Mouse (Mus musculus) CH12.LX (cell line): ENCODE measurements around the gene Acot7. TPM values are rescaled to one million over a fixed set of nuclear protein-coding genes. Genes with fewer than 3 reads are reported as not detected.

Experiments
- DNase-seq: peaks from one replicate; pipeline ENCODE4 v3.0.0-alpha.2; 2013; ENCODE audit errors: extremely low read depth
- H3K27ac ChIP-seq: 2 replicates; pipeline ENCODE4 v1.5.1; 2012; ENCODE audit warnings: low read depth, mild to moderate bottlenecking, control low read depth, moderate library complexity; ENCODE audit not compliant: insufficient read depth
- H3K27me3 ChIP-seq: replicated peaks from 2 replicates; pipeline ENCODE3; 2012; ENCODE audit warnings: inconsistent platforms
- H3K36me3 ChIP-seq, 2 experiments: replicated peaks in 1 of 2; 2 replicates each; pipeline versions ENCODE3 to v1.6.1; 2012; ENCODE audit warnings: inconsistent platforms in 1 of 2, low read length in 1 of 2, mild to moderate bottlenecking in 1 of 2, mixed read lengths in 1 of 2, moderate library complexity in 1 of 2; ENCODE audit not compliant: control insufficient read depth in 1 of 2, insufficient read depth in 1 of 2
- H3K4me1 ChIP-seq, 2 experiments: 2 replicates each; pipeline ENCODE4 v1.6.1; 2012; ENCODE audit warnings: inconsistent platforms in 1 of 2, moderate library complexity in 1 of 2; ENCODE audit not compliant: insufficient read depth in 2 of 2, control insufficient read depth in 1 of 2
- H3K4me2 ChIP-seq: 2 replicates; pipeline ENCODE4 v1.6.1; 2012; ENCODE audit warnings: low read depth, mild to moderate bottlenecking, control low read depth; ENCODE audit not compliant: poor library complexity, insufficient read depth, severe bottlenecking
- H3K4me3 ChIP-seq, 3 experiments: fragments of 150-350 bp in 1 of 3; sonication (generic) in 1 of 3; replicated peaks in 1 of 3; 2 replicates each; pipeline versions ENCODE3 to v1.5.1; 2011 to 2012; ENCODE audit warnings: low read depth in 2 of 3, low read length in 2 of 3, mild to moderate bottlenecking in 2 of 3, moderate library complexity in 2 of 3, control low read depth in 1 of 3, improper control_type of control experiment in 1 of 3, inconsistent platforms in 1 of 3, mixed read lengths in 1 of 3; ENCODE audit not compliant: poor library complexity in 1 of 3
- H3K79me2 ChIP-seq: replicated peaks from 2 replicates; pipeline ENCODE4 v1.6.1; 2012; ENCODE audit warnings: mild to moderate bottlenecking, moderate library complexity; ENCODE audit not compliant: control insufficient read depth, poor library complexity, insufficient read depth, severe bottlenecking; ENCODE audit errors: extremely low read depth
- H3K9ac ChIP-seq: 2 replicates; pipeline ENCODE4 v1.6.1; 2012; ENCODE audit warnings: low read depth, mild to moderate bottlenecking, control low read depth, moderate library complexity; ENCODE audit not compliant: insufficient read depth
- H3K9me3 ChIP-seq: replicated peaks from 2 replicates; pipeline ENCODE3; 2012; ENCODE audit warnings: low read length, inconsistent platforms, mixed read lengths
- CHD1 ChIP-seq: IDR thresholded peaks from 2 replicates; pipeline ENCODE4 v1.6.1; 2012; ENCODE audit warnings: low read depth, low read length, improper control_type of control experiment, inconsistent platforms
- CHD2 ChIP-seq: IDR thresholded peaks from 2 replicates; pipeline ENCODE4 v1.6.1; 2011; ENCODE audit warnings: low read length, improper control_type of control experiment
- ELF1 ChIP-seq: IDR thresholded peaks from 2 replicates; pipeline ENCODE4 v1.6.1; 2014; ENCODE audit warnings: low read depth, mild to moderate bottlenecking, inconsistent platforms, low read length, improper control_type of control experiment
- ETS1 ChIP-seq: conservative IDR thresholded peaks from 2 replicates; pipeline ENCODE4 v1.6.1; 2012; ENCODE audit warnings: low read depth, mild to moderate bottlenecking, inconsistent platforms, low read length, improper control_type of control experiment, moderate library complexity
- GABPA ChIP-seq: IDR thresholded peaks from 2 replicates; pipeline ENCODE4 v1.6.1; 2012; ENCODE audit warnings: low read depth, low read length, improper control_type of control experiment, inconsistent platforms; ENCODE audit not compliant: insufficient replicate concordance
- JUN ChIP-seq: IDR thresholded peaks from 2 replicates; pipeline ENCODE4 v1.6.1; 2011; ENCODE audit warnings: low read depth, mild to moderate bottlenecking, low read length, improper control_type of control experiment, moderate library complexity; ENCODE audit not compliant: insufficient read depth
- KAT2A ChIP-seq: IDR thresholded peaks from 2 replicates; pipeline ENCODE4 v1.6.1; 2012; ENCODE audit warnings: low read length, improper control_type of control experiment, inconsistent platforms; ENCODE audit not compliant: insufficient replicate concordance
- MAFK ChIP-seq: IDR thresholded peaks from 2 replicates; pipeline ENCODE4 v1.6.1; 2011; ENCODE audit warnings: low read length, improper control_type of control experiment; ENCODE audit not compliant: insufficient replicate concordance
- MAZ ChIP-seq: IDR thresholded peaks from 2 replicates; pipeline ENCODE4 v1.6.1; 2012; ENCODE audit warnings: low read depth, mild to moderate bottlenecking, inconsistent platforms, low read length, improper control_type of control experiment, moderate library complexity
- MEF2A ChIP-seq: IDR thresholded peaks from 2 replicates; pipeline ENCODE4 v1.6.1; 2014; ENCODE audit warnings: low read depth, mild to moderate bottlenecking, inconsistent platforms, low read length, improper control_type of control experiment, borderline replicate concordance
- MXI1 ChIP-seq: IDR thresholded peaks from 2 replicates; pipeline ENCODE4 v1.6.1; 2011; ENCODE audit warnings: mild to moderate bottlenecking, low read depth, low read length, improper control_type of control experiment
- MYC ChIP-seq: IDR thresholded peaks from 2 replicates; pipeline ENCODE4 v1.6.1; 2011; ENCODE audit warnings: low read depth, mild to moderate bottlenecking, improper control_type of control experiment, low read length
- NELFE ChIP-seq: IDR thresholded peaks from 2 replicates; pipeline ENCODE4 v1.6.1; 2011; ENCODE audit warnings: low read depth, low read length, improper control_type of control experiment
- NRF1 ChIP-seq: IDR thresholded peaks from 2 replicates; pipeline ENCODE4 v1.6.1; 2014; ENCODE audit warnings: low read depth, mild to moderate bottlenecking, inconsistent platforms, low read length, improper control_type of control experiment, moderate library complexity
- PAX5 ChIP-seq: IDR thresholded peaks from 2 replicates; pipeline ENCODE4 v1.6.1; 2012; ENCODE audit warnings: low read length, inconsistent platforms, mixed read lengths
- RAD21 ChIP-seq: IDR thresholded peaks from 2 replicates; pipeline ENCODE4 v1.6.1; 2011; ENCODE audit warnings: low read depth, mild to moderate bottlenecking, low read length, improper control_type of control experiment, moderate library complexity
- RCOR1 ChIP-seq: conservative IDR thresholded peaks from 2 replicates; pipeline ENCODE4 v1.6.1; 2012; ENCODE audit warnings: low read depth, mild to moderate bottlenecking, inconsistent platforms, low read length, improper control_type of control experiment
- SIN3A ChIP-seq: IDR thresholded peaks from 2 replicates; pipeline ENCODE4 v1.6.1; 2012; ENCODE audit warnings: low read length, improper control_type of control experiment, inconsistent platforms
- TBP ChIP-seq: conservative IDR thresholded peaks from 2 replicates; pipeline ENCODE4 v1.6.1; 2011; ENCODE audit warnings: low read depth, low read length, improper control_type of control experiment
- UBTF ChIP-seq: IDR thresholded peaks from 2 replicates; pipeline ENCODE4 v1.6.1; 2012; ENCODE audit warnings: low read depth, mild to moderate bottlenecking, inconsistent platforms, low read length, improper control_type of control experiment, moderate library complexity
- ZC3H11A ChIP-seq: IDR thresholded peaks from 2 replicates; pipeline ENCODE4 v1.6.1; 2012; ENCODE audit warnings: low read depth, mild to moderate bottlenecking, inconsistent platforms, low read length, improper control_type of control experiment
- ZKSCAN1 ChIP-seq: IDR thresholded peaks from 2 replicates; pipeline ENCODE4 v1.6.1; 2012; ENCODE audit warnings: low read depth, inconsistent platforms, low read length, improper control_type of control experiment, borderline replicate concordance
- ZMIZ1 ChIP-seq: IDR thresholded peaks from 2 replicates; pipeline ENCODE4 v1.6.1; 2012; ENCODE audit warnings: low read depth, mild to moderate bottlenecking, inconsistent platforms, low read length, improper control_type of control experiment
- dilution Hi-C: fragments of 300-500 bp; cut with MboI; formaldehyde crosslinking; loops from 2 replicates; pipeline ENCODE4 v1.14.3; 2020; ENCODE audit warnings: low sequenced_read_pairs; ENCODE audit not compliant: extremely low pct_unique_long_range_greater_than_20kb, extremely low pct_ligation_motif_present
- in situ Hi-C: fragments of 300-500 bp; cut with MboI; formaldehyde crosslinking; loops from 3 replicates; pipeline ENCODE4 v1.14.3; 2019; ENCODE audit warnings: low sequenced_read_pairs, low pct_ligation_motif_present, low pct_unique_long_range_greater_than_20kb, mixed read lengths
- polyA plus RNA-seq: library from polyadenylated mRNA; unstranded; fragments of >175 nt; gene quantifications from 2 replicates; pipeline ENCODE4 v1.2.1, GENCODE M21; 2012; ENCODE audit warnings: low read depth; ENCODE audit not compliant: insufficient read length
- total RNA-seq, 2 experiments: library from RNA; depleted of rRNA; stranded (reverse); fragments of 300-350 nt in 1 of 2; fragments of >200 nt in 1 of 2; gene quantifications; 2 replicates each; pipeline ENCODE4 v1.2.3; 2012 to 2014

The Acot7 gene
- total and polyA plus RNA-seq, 3 experiments = 29.0 to 71.1 (median 61.6) TPM

DNA sequence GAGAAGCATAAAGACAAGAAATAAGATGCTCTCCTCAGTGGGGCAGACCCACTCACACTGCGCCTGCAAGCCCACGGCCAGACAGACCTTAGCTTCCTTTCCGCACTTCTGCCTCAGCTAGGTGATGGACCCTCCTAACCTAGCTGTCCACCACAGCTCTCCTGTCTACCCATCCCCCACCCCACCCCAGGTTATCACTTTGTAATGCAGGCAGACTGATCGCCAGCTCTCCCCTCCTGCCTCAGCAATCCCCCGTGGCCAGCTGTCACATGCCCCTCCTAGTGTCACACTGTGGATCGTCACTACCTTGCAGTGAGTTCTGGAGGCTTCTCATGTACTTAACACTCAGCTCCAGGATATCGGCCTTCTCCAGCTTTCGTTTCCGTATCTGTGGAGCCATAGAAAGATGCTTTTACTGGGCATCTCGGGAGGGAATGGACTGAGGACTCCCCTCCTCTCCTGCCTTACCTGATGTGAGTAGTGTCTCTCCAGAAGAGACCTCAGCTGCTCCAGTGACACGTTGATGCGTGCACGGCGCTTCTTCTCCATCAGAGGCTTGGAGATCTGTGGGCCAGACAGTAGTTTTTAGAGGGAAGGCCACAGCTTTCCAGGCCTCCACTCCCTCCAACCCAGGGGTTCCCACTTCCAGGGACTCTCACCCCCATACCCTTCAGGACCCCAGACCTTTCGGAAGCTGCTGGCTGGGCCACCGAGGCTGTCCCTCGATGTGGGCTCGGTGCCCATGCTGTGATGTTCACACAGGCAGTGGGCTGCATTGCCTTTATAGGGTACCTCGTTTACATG lies 109.6 kb downstream of the Acot7 start:
- peaks cover 66% of the 10 kb centered on the region for H3K27me3 ChIP-seq
- H3K9ac ChIP-seq = no peak overlapping the region
- peaks cover 18 to 38% of the 10 kb centered on the region in 2 experiments for H3K4me1 ChIP-seq
- H3K4me2 ChIP-seq = no peak overlapping the region
- in situ Hi-C loops (loop anchor here (25.0 kb wide), 1 partner anchor 1825 kb away; no protein-coding TSS in a partner anchor), dilution Hi-C loops (no loop called here)
- H3K36me3 ChIP-seq = no peaks in the 10 kb centered on the region
- TF ChIP-seq UBTF (no peak), MEF2A (no peak), RCOR1 (no peak), CHD1 (no peak), ZMIZ1 (no peak), MAZ (no peak), ZC3H11A (no peak), RAD21 (no peak), CHD2 (no peak), SIN3A (no peak), GABPA (no peak), MAFK (no peak), MXI1 (no peak), JUN (no peak), ELF1 (no peak), NELFE (no peak), TBP (no peak)
- no peak for DNase-seq
- peaks cover 3% of the 10 kb centered on the region for H3K9me3 ChIP-seq
- no peak overlapping the region for H3K27ac ChIP-seq
- H3K79me2 ChIP-seq = no peaks in the 10 kb centered on the region
- no peak overlapping the region for H3K4me3 ChIP-seq

DNA sequence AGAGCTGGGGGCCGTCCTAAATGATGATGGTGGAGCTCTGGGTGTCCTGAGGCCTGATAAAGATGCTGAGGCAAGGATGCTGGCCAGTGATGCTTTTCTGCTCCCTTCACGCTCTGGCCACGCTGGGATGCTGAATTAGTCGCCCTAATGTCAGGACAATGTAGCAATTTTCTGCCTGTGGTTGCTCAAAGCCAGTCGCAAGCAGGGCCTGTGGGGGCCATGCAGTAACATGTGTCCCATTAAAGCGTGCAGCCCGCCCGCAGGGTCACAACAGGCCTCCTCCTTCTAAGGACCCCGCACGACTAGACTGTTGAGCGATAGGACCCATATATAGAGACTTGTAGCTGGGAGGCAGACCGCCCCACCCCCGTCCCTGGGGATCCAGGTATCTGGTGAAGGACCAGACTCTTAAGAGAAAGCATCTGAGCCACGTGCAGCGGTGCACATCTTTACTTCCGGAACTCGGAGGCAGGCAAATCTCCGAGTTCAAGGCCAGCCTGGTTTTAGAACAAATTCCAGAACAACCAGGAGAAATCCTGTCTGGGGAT lies 110.5 kb downstream of the Acot7 start:
- in situ Hi-C loops (loop anchor here (25.0 kb wide), 1 partner anchor 1824 kb away; no protein-coding TSS in a partner anchor), dilution Hi-C loops (no loop called here)
- DNase-seq = no peak
- no peaks in the 10 kb centered on the region for H3K79me2 ChIP-seq
- no peaks in the 10 kb centered on the region for H3K36me3 ChIP-seq
- H3K27me3 ChIP-seq = peaks cover 70% of the 10 kb centered on the region
- H3K9me3 ChIP-seq = peaks cover under 1% of the 10 kb centered on the region
- no peak overlapping the region for H3K4me3 ChIP-seq
- H3K4me2 ChIP-seq = no peak overlapping the region
- TF ChIP-seq CHD1 = no peak
- TF ChIP-seq ELF1 = no peak
- no peak for TF ChIP-seq MAFK
- no peak for TF ChIP-seq KAT2A
- no peak for TF ChIP-seq NRF1
- TF ChIP-seq PAX5 = no peak
- TF ChIP-seq ZKSCAN1 = no peak
- no peak for TF ChIP-seq MYC
- TF ChIP-seq RCOR1 = no peak
- no peak for TF ChIP-seq MAZ
- TF ChIP-seq ETS1 = no peak
- no peak overlapping the region for H3K27ac ChIP-seq
- no peak overlapping the region for H3K9ac ChIP-seq
- peaks cover 10 to 37% of the 10 kb centered on the region in 2 experiments for H3K4me1 ChIP-seq
